Mouse (Mus musculus): ENCODE measurements around the gene Mbnl1. TPM values are rescaled to one million over a fixed set of nuclear protein-coding genes. Genes with fewer than 3 reads are reported as not detected.
"Not testable (repeated sequence)": the region's sequence is repeated elsewhere in the genome, so short reads cannot be mapped to it uniquely, and the experiment has no call there.

Mbnl1 gene
- polyA plus RNA-seq, 1 experiment, result 52.3 TPM

GRCm38 (mm10) chr3:60481740-60482399 is 9.2 kb downstream of the Mbnl1 start:
- no peak for DNase-seq
- TF ChIP-seq POLR2A (IDR thresholded peaks at IDR 0.05; ENCODE audit: low read depth, low read length) (no peak), CTCF (conservative IDR thresholded peaks at IDR 0.05; ENCODE audit: insufficient read depth, insufficient read length, low read depth, low read length) (no peak)
- Histone ChIP-seq H3K36me3 (ENCODE audit: control insufficient read depth, insufficient read depth, low read length) (no peaks in the 10 kb centered on the region), H3K27me3 (replicated peaks; ENCODE audit: control insufficient read depth, insufficient read depth, low read length) (no peaks in the 10 kb centered on the region), H3K4me1 (ENCODE audit: control insufficient read depth, insufficient read depth, low read length) (no peaks in the 10 kb centered on the region), H3K27ac (ENCODE audit: insufficient read depth, low read depth, low read length) (no peak overlapping the region), H3K4me3 (ENCODE audit: insufficient read depth, low read depth, low read length) (no peak overlapping the region)
- 88% methylated on average over 2 of the region's 2 CpGs for WGBS

GRCm38 (mm10) chr3:60483305-60483704 is 10.7 kb downstream of the Mbnl1 start:
- H3K27ac ChIP-seq (ENCODE audit: insufficient read depth, low read depth, low read length), result no peak overlapping the region

GRCm38 (mm10) chr3:60485987-60486712 is 13.5 kb downstream of the Mbnl1 start:
- Histone ChIP-seq H3K36me3 (ENCODE audit: control insufficient read depth, insufficient read depth, low read length) (no peaks in the 10 kb centered on the region), H3K27me3 (replicated peaks; ENCODE audit: control insufficient read depth, insufficient read depth, low read length) (no peaks in the 10 kb centered on the region)
- DNase-seq, result no peak

More at GRCm38 (mm10) chr3:60483305-60483704, 10.7 kb downstream of the Mbnl1 start:
- DNase-seq, result no peak
- H3K27me3 ChIP-seq (replicated peaks; ENCODE audit: control insufficient read depth, insufficient read depth, low read length), result no peaks in the 10 kb centered on the region
- no peaks in the 10 kb centered on the region for H3K36me3 ChIP-seq (ENCODE audit: control insufficient read depth, insufficient read depth, low read length)
- H3K4me3 ChIP-seq (ENCODE audit: insufficient read depth, low read depth, low read length), result no peak overlapping the region
- no peak for TF ChIP-seq CTCF (conservative IDR thresholded peaks at IDR 0.05; ENCODE audit: insufficient read depth, insufficient read length, low read depth, low read length)
- TF ChIP-seq POLR2A (IDR thresholded peaks at IDR 0.05; ENCODE audit: low read depth, low read length), result no peak
- H3K4me1 ChIP-seq (ENCODE audit: control insufficient read depth, insufficient read depth, low read length), result no peaks in the 10 kb centered on the region

GRCm38 (mm10) chr3:60486713-60487170 is 14.1 kb downstream of the Mbnl1 start:
- WGBS, result 84% methylated on average over 3 of the region's 3 CpGs
- H3K4me1 ChIP-seq (ENCODE audit: control insufficient read depth, insufficient read depth, low read length), result no peaks in the 10 kb centered on the region
- no peak overlapping the region for H3K4me3 ChIP-seq (ENCODE audit: insufficient read depth, low read depth, low read length)
- no peaks in the 10 kb centered on the region for H3K36me3 ChIP-seq (ENCODE audit: control insufficient read depth, insufficient read depth, low read length)
- DNase-seq, result no peak
- TF ChIP-seq POLR2A (IDR thresholded peaks at IDR 0.05; ENCODE audit: low read depth, low read length), result no peak
- TF ChIP-seq CTCF (conservative IDR thresholded peaks at IDR 0.05; ENCODE audit: insufficient read depth, insufficient read length, low read depth, low read length), result no peak
- no peak overlapping the region for H3K27ac ChIP-seq (ENCODE audit: insufficient read depth, low read depth, low read length)
- no peaks in the 10 kb centered on the region for H3K27me3 ChIP-seq (replicated peaks; ENCODE audit: control insufficient read depth, insufficient read depth, low read length)

More at GRCm38 (mm10) chr3:60485987-60486712, 13.5 kb downstream of the Mbnl1 start:
- Histone ChIP-seq H3K27ac (ENCODE audit: insufficient read depth, low read depth, low read length) (no peak overlapping the region), H3K4me1 (ENCODE audit: control insufficient read depth, insufficient read depth, low read length) (no peaks in the 10 kb centered on the region), H3K4me3 (ENCODE audit: insufficient read depth, low read depth, low read length) (no peak overlapping the region)
- 82% methylated on average over 4 of the region's 4 CpGs for WGBS
- no peak for TF ChIP-seq POLR2A (IDR thresholded peaks at IDR 0.05; ENCODE audit: low read depth, low read length)
- no peak for TF ChIP-seq CTCF (conservative IDR thresholded peaks at IDR 0.05; ENCODE audit: insufficient read depth, insufficient read length, low read depth, low read length)

- H3K4me3 ChIP-seq (ENCODE audit: insufficient read depth, low read depth, low read length), result no peak overlapping the region
- WGBS, result 94% methylated on average over 6 of the region's 6 CpGs
- H3K4me1 ChIP-seq (ENCODE audit: control insufficient read depth, insufficient read depth, low read length), result no peaks in the 10 kb centered on the region
- TF ChIP-seq POLR2A (IDR thresholded peaks at IDR 0.05; ENCODE audit: low read depth, low read length) (no peak), CTCF (conservative IDR thresholded peaks at IDR 0.05; ENCODE audit: insufficient read depth, insufficient read length, low read depth, low read length) (no peak)
- no peaks in the 10 kb centered on the region for H3K27me3 ChIP-seq (replicated peaks; ENCODE audit: control insufficient read depth, insufficient read depth, low read length)
- no peak for DNase-seq
- no peak overlapping the region for H3K27ac ChIP-seq (ENCODE audit: insufficient read depth, low read depth, low read length)
- H3K36me3 ChIP-seq (ENCODE audit: control insufficient read depth, insufficient read depth, low read length), result no peaks in the 10 kb centered on the region
These were observed 16.9 kb downstream of the Mbnl1 start for GRCm38 (mm10) chr3:60489509-60489908.

- not testable (repeated sequence) for H3K36me3 ChIP-seq (ENCODE audit: control insufficient read depth, insufficient read depth, low read length); H3K27me3 ChIP-seq (replicated peaks; ENCODE audit: control insufficient read depth, insufficient read depth, low read length); DNase-seq; H3K4me3 ChIP-seq (ENCODE audit: insufficient read depth, low read depth, low read length)
- Histone ChIP-seq H3K4me1 (ENCODE audit: control insufficient read depth, insufficient read depth, low read length) (peaks cover 11% of the 10 kb centered on the region; the same call in 1 of the 2 replicates), H3K27ac (ENCODE audit: insufficient read depth, low read depth, low read length) (peak overlapping the region; percentile 38; the same call in 1 of the 2 replicates)
- 49% methylated on average over 8 of the region's 16 CpGs for WGBS
These were observed 22.3 kb downstream of the Mbnl1 start for GRCm38 (mm10) chr3:60494774-60495535.

GRCm38 (mm10) chr3:60496197-60496596 is 23.6 kb downstream of the Mbnl1 start:
- Histone ChIP-seq H3K4me1 (ENCODE audit: control insufficient read depth, insufficient read depth, low read length) (peaks cover 11% of the 10 kb centered on the region; the same call in 1 of the 2 replicates), H3K27me3 (replicated peaks; ENCODE audit: control insufficient read depth, insufficient read depth, low read length) (no peaks in the 10 kb centered on the region), H3K4me3 (ENCODE audit: insufficient read depth, low read depth, low read length) (no peak overlapping the region), H3K27ac (ENCODE audit: insufficient read depth, low read depth, low read length) (no peak overlapping the region), H3K36me3 (ENCODE audit: control insufficient read depth, insufficient read depth, low read length) (no peaks in the 10 kb centered on the region)
- no peak for DNase-seq
- no peak for TF ChIP-seq POLR2A (IDR thresholded peaks at IDR 0.05; ENCODE audit: low read depth, low read length)
- TF ChIP-seq CTCF (conservative IDR thresholded peaks at IDR 0.05; ENCODE audit: insufficient read depth, insufficient read length, low read depth, low read length), result no peak
- WGBS, result 74% methylated on average over 5 of the region's 5 CpGs
